Mouse (Mus musculus): ENCODE results near the gene Srrm3. TPM values are rescaled to one million over a fixed set of nuclear protein-coding genes. Genes with fewer than 3 reads are reported as not detected.

Srrm3 gene
- polyA plus RNA-seq, 1 experiment from 2014 or later, result 0.57 TPM

- no peaks in the 10 kb centered on the region for H3K9me3 ChIP-seq (ENCODE audit: control insufficient read depth, low read length)
- H3K27me3 ChIP-seq (ENCODE audit: control insufficient read depth, insufficient read depth, low read depth, low read length), result no peaks in the 10 kb centered on the region
- no peaks in the 10 kb centered on the region for H3K36me3 ChIP-seq (ENCODE audit: control insufficient read depth, insufficient read depth, low read length)
- H3K9ac ChIP-seq (ENCODE audit: low read length), result no peak overlapping the region
- ATAC-seq (ENCODE audit: low read depth), result no peak
- no peak overlapping the region for H3K27ac ChIP-seq (ENCODE audit: low read length)
- no peaks in the 10 kb centered on the region; the same call in 1 of the 2 replicates for H3K4me1 ChIP-seq (replicated peaks; ENCODE audit: control insufficient read depth, insufficient read depth, low read length)
- no peak overlapping the region for H3K4me3 ChIP-seq (ENCODE audit: low read length)
- WGBS, result 61% methylated on average over 2 of the region's 2 CpGs
- H3K4me2 ChIP-seq (ENCODE audit: low read depth, low read length), result no peak overlapping the region
These were observed 2.0 kb upstream of the Srrm3 start for GRCm38 (mm10) chr5:135804735-135805134.

- no peaks in the 10 kb centered on the region for H3K27me3 ChIP-seq (ENCODE audit: control insufficient read depth, insufficient read depth, low read depth, low read length)
- H3K36me3 ChIP-seq (ENCODE audit: control insufficient read depth, insufficient read depth, low read length), result no peaks in the 10 kb centered on the region
- H3K4me2 ChIP-seq (ENCODE audit: low read depth, low read length), result no peak overlapping the region
- H3K4me3 ChIP-seq (ENCODE audit: low read length), result no peak overlapping the region
- no peaks in the 10 kb centered on the region for H3K9me3 ChIP-seq (ENCODE audit: control insufficient read depth, low read length)
- H3K27ac ChIP-seq (ENCODE audit: low read length), result no peak overlapping the region
- 33% methylated on average over 3 of the region's 3 CpGs for WGBS
- no peak overlapping the region for H3K9ac ChIP-seq (ENCODE audit: low read length)
- no peaks in the 10 kb centered on the region; the same call in 1 of the 2 replicates for H3K4me1 ChIP-seq (replicated peaks; ENCODE audit: control insufficient read depth, insufficient read depth, low read length)
- ATAC-seq (ENCODE audit: low read depth), result no peak
These were observed 560 bp downstream of the Srrm3 start for GRCm38 (mm10) chr5:135807263-135807637.

- no peaks in the 10 kb centered on the region for H3K27me3 ChIP-seq (ENCODE audit: control insufficient read depth, insufficient read depth, low read depth, low read length)
- WGBS, result 52% methylated on average over 5 of the region's 5 CpGs
- H3K9ac ChIP-seq (ENCODE audit: low read length), result no peak overlapping the region
- H3K4me2 ChIP-seq (ENCODE audit: low read depth, low read length), result no peak overlapping the region
- no peak overlapping the region for H3K4me3 ChIP-seq (ENCODE audit: low read length)
- H3K9me3 ChIP-seq (ENCODE audit: control insufficient read depth, low read length), result no peaks in the 10 kb centered on the region
- no peak for ATAC-seq (ENCODE audit: low read depth)
- H3K36me3 ChIP-seq (ENCODE audit: control insufficient read depth, insufficient read depth, low read length), result no peaks in the 10 kb centered on the region
- H3K4me1 ChIP-seq (replicated peaks; ENCODE audit: control insufficient read depth, insufficient read depth, low read length), result no peaks in the 10 kb centered on the region
- no peak overlapping the region for H3K27ac ChIP-seq (ENCODE audit: low read length)
These were observed 6.3 kb downstream of the Srrm3 start for GRCm38 (mm10) chr5:135812991-135813390.

GRCm38 (mm10) chr5:135818491-135818890 lies 11.8 kb downstream of the Srrm3 start:
- ATAC-seq (ENCODE audit: low read depth), result no peak
- Histone ChIP-seq H3K36me3 (ENCODE audit: control insufficient read depth, insufficient read depth, low read length) (no peaks in the 10 kb centered on the region), H3K27me3 (ENCODE audit: control insufficient read depth, insufficient read depth, low read depth, low read length) (no peaks in the 10 kb centered on the region), H3K27ac (ENCODE audit: low read length) (no peak overlapping the region), H3K4me1 (replicated peaks; ENCODE audit: control insufficient read depth, insufficient read depth, low read length) (no peaks in the 10 kb centered on the region), H3K4me2 (ENCODE audit: low read depth, low read length) (no peak overlapping the region), H3K9me3 (ENCODE audit: control insufficient read depth, low read length) (no peaks in the 10 kb centered on the region), H3K4me3 (ENCODE audit: low read length) (no peak overlapping the region), H3K9ac (ENCODE audit: low read length) (no peak overlapping the region)
- 31% methylated on average over 7 of the region's 7 CpGs for WGBS

GRCm38 (mm10) chr5:135822316-135822944 lies 15.7 kb downstream of the Srrm3 start:
- Histone ChIP-seq H3K27ac (ENCODE audit: low read length) (no peak overlapping the region), H3K4me3 (ENCODE audit: low read length) (no peak overlapping the region), H3K9ac (ENCODE audit: low read length) (no peak overlapping the region), H3K4me2 (ENCODE audit: low read depth, low read length) (no peak overlapping the region), H3K9me3 (ENCODE audit: control insufficient read depth, low read length) (no peaks in the 10 kb centered on the region), H3K36me3 (ENCODE audit: control insufficient read depth, insufficient read depth, low read length) (no peaks in the 10 kb centered on the region), H3K27me3 (ENCODE audit: control insufficient read depth, insufficient read depth, low read depth, low read length) (no peaks in the 10 kb centered on the region), H3K4me1 (replicated peaks; ENCODE audit: control insufficient read depth, insufficient read depth, low read length) (no peaks in the 10 kb centered on the region)
- 24% methylated on average over 7 of the region's 7 CpGs for WGBS
- no peak for ATAC-seq (ENCODE audit: low read depth)

GRCm38 (mm10) chr5:135824517-135824916 lies 17.8 kb downstream of the Srrm3 start:
- no peak overlapping the region for H3K4me3 ChIP-seq (ENCODE audit: low read length)
- H3K9ac ChIP-seq (ENCODE audit: low read length), result no peak overlapping the region
- H3K27me3 ChIP-seq (ENCODE audit: control insufficient read depth, insufficient read depth, low read depth, low read length), result no peaks in the 10 kb centered on the region
- H3K4me1 ChIP-seq (replicated peaks; ENCODE audit: control insufficient read depth, insufficient read depth, low read length), result no peaks in the 10 kb centered on the region
- no peak overlapping the region for H3K4me2 ChIP-seq (ENCODE audit: low read depth, low read length)
- H3K27ac ChIP-seq (ENCODE audit: low read length), result no peak overlapping the region
- no peak for ATAC-seq (ENCODE audit: low read depth)
- 43% methylated on average over 3 of the region's 3 CpGs for WGBS
- no peaks in the 10 kb centered on the region for H3K36me3 ChIP-seq (ENCODE audit: control insufficient read depth, insufficient read depth, low read length)
- no peaks in the 10 kb centered on the region for H3K9me3 ChIP-seq (ENCODE audit: control insufficient read depth, low read length)

- 42% methylated on average over 6 of the region's 6 CpGs for WGBS
- Histone ChIP-seq H3K9ac (ENCODE audit: low read length) (no peak overlapping the region), H3K4me3 (ENCODE audit: low read length) (no peak overlapping the region), H3K4me1 (replicated peaks; ENCODE audit: control insufficient read depth, insufficient read depth, low read length) (no peaks in the 10 kb centered on the region), H3K4me2 (ENCODE audit: low read depth, low read length) (no peak overlapping the region), H3K27me3 (ENCODE audit: control insufficient read depth, insufficient read depth, low read depth, low read length) (no peaks in the 10 kb centered on the region), H3K36me3 (ENCODE audit: control insufficient read depth, insufficient read depth, low read length) (no peaks in the 10 kb centered on the region), H3K9me3 (ENCODE audit: control insufficient read depth, low read length) (no peaks in the 10 kb centered on the region), H3K27ac (ENCODE audit: low read length) (no peak overlapping the region)
- ATAC-seq (ENCODE audit: low read depth), result no peak
These were observed 19.5 kb downstream of the Srrm3 start for GRCm38 (mm10) chr5:135826225-135826624.

- no peak for ATAC-seq (ENCODE audit: low read depth)
- no peak overlapping the region for H3K9ac ChIP-seq (ENCODE audit: low read length)
- WGBS, result 82% methylated on average over 8 of the region's 8 CpGs
- H3K4me2 ChIP-seq (ENCODE audit: low read depth, low read length), result no peak overlapping the region
- H3K27me3 ChIP-seq (ENCODE audit: control insufficient read depth, insufficient read depth, low read depth, low read length), result no peaks in the 10 kb centered on the region; the same call in 1 of the 2 replicates
- H3K4me3 ChIP-seq (ENCODE audit: low read length), result no peak overlapping the region
- no peaks in the 10 kb centered on the region for H3K36me3 ChIP-seq (ENCODE audit: control insufficient read depth, insufficient read depth, low read length)
- H3K9me3 ChIP-seq (ENCODE audit: control insufficient read depth, low read length), result no peaks in the 10 kb centered on the region
- H3K4me1 ChIP-seq (replicated peaks; ENCODE audit: control insufficient read depth, insufficient read depth, low read length), result no peaks in the 10 kb centered on the region
- no peak overlapping the region for H3K27ac ChIP-seq (ENCODE audit: low read length)
These were observed 22.7 kb downstream of the Srrm3 start for GRCm38 (mm10) chr5:135829381-135829780.

GRCm38 (mm10) chr5:135832729-135833128 lies 26.0 kb downstream of the Srrm3 start:
- Histone ChIP-seq H3K4me1 (replicated peaks; ENCODE audit: control insufficient read depth, insufficient read depth, low read length) (peaks cover 11% of the 10 kb centered on the region), H3K4me3 (ENCODE audit: low read length) (no peak overlapping the region), H3K9ac (ENCODE audit: low read length) (no peak overlapping the region), H3K27me3 (ENCODE audit: control insufficient read depth, insufficient read depth, low read depth, low read length) (peaks cover 7% of the 10 kb centered on the region; the same call in 1 of the 2 replicates), H3K36me3 (ENCODE audit: control insufficient read depth, insufficient read depth, low read length) (no peaks in the 10 kb centered on the region), H3K27ac (ENCODE audit: low read length) (no peak overlapping the region), H3K9me3 (ENCODE audit: control insufficient read depth, low read length) (no peaks in the 10 kb centered on the region), H3K4me2 (ENCODE audit: low read depth, low read length) (no peak overlapping the region)
- 22% methylated on average over 4 of the region's 4 CpGs for WGBS
- no peak for ATAC-seq (ENCODE audit: low read depth)
